Mouse (Mus musculus): ENCODE measurements around the gene Mrpl20.

Mrpl20 gene

GRCm38 (mm10) chr4:155802741-155803339 is at the start of gene Mrpl20:
Gene Mrpl20, plus strand, starts transcription at chr4:155802878.
- peak; percentile 42 for DNase-seq (ENCODE audit: low read depth)

GRCm38 (mm10) chr4:155757011-155757410 is 45.7 kb upstream of the Mrpl20 start:
- no peak for DNase-seq (ENCODE audit: low read depth)

GRCm38 (mm10) chr4:155759862-155760612 is 42.6 kb upstream of the Mrpl20 start:
- peak; percentile 59 for DNase-seq (ENCODE audit: low read depth)

- DNase-seq (ENCODE audit: low read depth) = peak; percentile 93
These were observed 41.9 kb upstream of the Mrpl20 start, which contains the start of gene Atad3a for GRCm38 (mm10) chr4:155760613-155761355. Gene Atad3a, minus strand, starts transcription at chr4:155761093.

- DNase-seq (ENCODE audit: low read depth) = no peak
These were observed 41.1 kb upstream of the Mrpl20 start for GRCm38 (mm10) chr4:155761356-155762099.

GRCm38 (mm10) chr4:155762357-155762756 is 40.3 kb upstream of the Mrpl20 start:
- DNase-seq (ENCODE audit: low read depth) = no peak

- DNase-seq (ENCODE audit: low read depth) = no peak
These were observed 33.2 kb upstream of the Mrpl20 start for GRCm38 (mm10) chr4:155769496-155769879.

GRCm38 (mm10) chr4:155769880-155770512 is 32.7 kb upstream of the Mrpl20 start:
- peak; percentile 77 for DNase-seq (ENCODE audit: low read depth)

- DNase-seq (ENCODE audit: low read depth) = no peak
These were observed 32.1 kb upstream of the Mrpl20 start for GRCm38 (mm10) chr4:155770626-155771025.

- no peak for DNase-seq (ENCODE audit: low read depth)
These were observed 31.0 kb upstream of the Mrpl20 start for GRCm38 (mm10) chr4:155771706-155772105.

GRCm38 (mm10) chr4:155772786-155773185 is 29.9 kb upstream of the Mrpl20 start:
- no peak for DNase-seq (ENCODE audit: low read depth)

GRCm38 (mm10) chr4:155773335-155774078 is 29.2 kb upstream of the Mrpl20 start:
- no peak for DNase-seq (ENCODE audit: low read depth)

GRCm38 (mm10) chr4:155774280-155774754 is 28.4 kb upstream of the Mrpl20 start, which contains the start of gene Vwa1:
Gene Vwa1, minus strand, starts transcription at chr4:155774698.
- peak; percentile 73 for DNase-seq (ENCODE audit: low read depth)

- no peak for DNase-seq (ENCODE audit: low read depth)
These were observed 27.5 kb upstream of the Mrpl20 start for GRCm38 (mm10) chr4:155774971-155775740.

- DNase-seq (ENCODE audit: low read depth) = no peak
These were observed 26.8 kb upstream of the Mrpl20 start for GRCm38 (mm10) chr4:155775855-155776254.

- DNase-seq (ENCODE audit: low read depth) = no peak
These were observed 25.9 kb upstream of the Mrpl20 start for GRCm38 (mm10) chr4:155776704-155777335.

- DNase-seq (ENCODE audit: low read depth) = no peak
These were observed 24.9 kb upstream of the Mrpl20 start for GRCm38 (mm10) chr4:155777816-155778215.

- no peak for DNase-seq (ENCODE audit: low read depth)
These were observed 23.2 kb upstream of the Mrpl20 start for GRCm38 (mm10) chr4:155779498-155779897.

GRCm38 (mm10) chr4:155780895-155781294 is 21.8 kb upstream of the Mrpl20 start:
- no peak for DNase-seq (ENCODE audit: low read depth)
